Mouse (Mus musculus) CD4-positive, CD25-positive, alpha-beta regulatory T cell, adult 2 months (primary cell): ENCODE measurements at regions not wholly inside any gene's neighbourhood (a gene's known extent, or its start where the extent isn't known, plus 50 kb on each side); places are given as distances from the start of the nearest gene placed in this dataset.

Experiments
- DNase-seq: peaks from one replicate; pipeline ENCODE4 v3.0.0-alpha.2; 2012; ENCODE audit warnings: low read depth, low spot score

GRCm38 (mm10) chr7:144994229-144994628, 54.5 kb upstream of the Ccnd1 start:
- no peak for DNase-seq

- no peak for DNase-seq
These were observed 53.8 kb upstream of the Ccnd1 start for GRCm38 (mm10) chr7:144993566-144993965.

GRCm38 (mm10) chr7:144991760-144992159, 52.0 kb upstream of the Ccnd1 start:
- DNase-seq: no peak
